Mouse (Mus musculus): Measurements from ENCODE around the gene Git2.

DNA sequence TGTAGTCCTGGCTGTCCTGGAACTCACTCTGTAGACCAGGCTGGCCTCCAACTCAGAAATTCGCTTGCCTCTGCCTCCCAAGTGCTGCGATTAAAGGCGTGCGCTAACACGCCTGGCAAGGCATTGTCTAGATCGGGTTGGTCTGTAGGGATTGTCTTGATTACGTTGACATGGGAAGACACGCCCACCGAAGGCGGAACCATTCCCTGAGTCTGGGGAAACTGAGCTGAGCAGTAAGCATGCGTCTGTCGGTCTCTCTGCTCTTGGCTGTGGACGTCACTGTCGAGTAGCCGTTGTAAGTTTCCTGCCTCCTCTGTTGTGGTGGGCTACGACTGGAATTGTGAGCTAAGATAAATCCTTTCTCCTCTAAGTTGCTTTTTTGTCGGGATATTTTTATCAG, 78.4 kb downstream of the Git2 start:
- TF ChIP-seq CTCF (IDR thresholded peaks at IDR 0.05; ENCODE audit: low read depth) (no peak), EP300 (IDR thresholded peaks at IDR 0.05; ENCODE audit: low read depth) (no peak)
